Mouse (Mus musculus) intestine, embryonic 14.5 days (tissue): ENCODE measurements around the gene Cyb5r3. TPM values are rescaled to one million over a fixed set of nuclear protein-coding genes. Genes with fewer than 3 reads are reported as not detected.

Source experiments
- ATAC-seq: fragments of 200-750 bp; cut with Nextera tagmentation; replicated peaks from 2 replicates; pipeline ENCODE4 v1.8.0; 2017; ENCODE audit warnings: low read depth, moderate number of reproducible peaks, moderate TSS enrichment, moderate library complexity; ENCODE audit not compliant: low FRiP score, low TSS enrichment
- DNase-seq: peaks from one replicate; pipeline ENCODE4 v3.0.0-alpha.2; 2018; ENCODE audit warnings: low spot score
- H3K27ac ChIP-seq: fragments of 300-500 bp; sonication (generic); 2 replicates; pipeline ENCODE4 v1.5.1; 2014; ENCODE audit warnings: low read depth, mild to moderate bottlenecking, control low read depth
- H3K27me3 ChIP-seq: fragments of 300-500 bp; sonication (generic); replicated peaks from 2 replicates; pipeline ENCODE4 v1.6.1; 2014; ENCODE audit warnings: low read length, control low read depth; ENCODE audit not compliant: control insufficient read depth, insufficient read depth
- H3K36me3 ChIP-seq: fragments of 300-500 bp; sonication (generic); 2 replicates; pipeline ENCODE4 v1.6.1; 2014; ENCODE audit warnings: low read length, control low read depth; ENCODE audit not compliant: control insufficient read depth, insufficient read depth
- H3K4me1 ChIP-seq: fragments of 300-500 bp; sonication (generic); replicated peaks from 2 replicates; pipeline ENCODE4 v1.6.1; 2014; ENCODE audit warnings: low read length, control low read depth, mixed read lengths; ENCODE audit not compliant: control insufficient read depth, insufficient read depth
- H3K4me2 ChIP-seq: fragments of 300-500 bp; sonication (generic); 2 replicates; pipeline ENCODE4 v1.6.1; 2014; ENCODE audit warnings: low read length
- H3K4me3 ChIP-seq: fragments of 300-500 bp; sonication (generic); 2 replicates; pipeline ENCODE4 v1.5.1; 2014; ENCODE audit warnings: low read depth, low read length, control low read depth, mixed read lengths
- H3K9ac ChIP-seq: fragments of 300-500 bp; sonication (generic); 2 replicates; pipeline ENCODE4 v1.6.1; 2014; ENCODE audit warnings: mild to moderate bottlenecking, low read length
- H3K9me3 ChIP-seq: fragments of 300-500 bp; sonication (generic); 2 replicates; pipeline ENCODE4 v1.6.1; 2016; ENCODE audit warnings: low read length, control low read depth; ENCODE audit not compliant: control insufficient read depth
- WGBS: fragments of 180-500 bp; shearing (Covaris S2); extraction: QIAGEN DNeasy Blood & Tissue Kit; methylation state at CpG from one replicate; pipeline ENCODE4 v1.1.7; 2014; 5-methylcytosine and 5-hydroxymethylcytosine counted together
- polyA plus RNA-seq: library from polyadenylated mRNA; unstranded; fragments of >200 nt; fragmentation: Nextera tagmentation; extraction: Ambion mirVana; gene quantifications from 2 replicates; pipeline ENCODE4 v1.2.1, GENCODE M21; 2014

Cyb5r3 gene
- 159 and 168 TPM in 2 replicates for polyA plus RNA-seq

- ATAC-seq = peak; percentile 76
- Histone ChIP-seq H3K27me3 (no peaks in the 10 kb centered on the region), H3K4me2 (peak within 1 kb of the TSS; percentile 86), H3K36me3 (no peaks in the 10 kb centered on the region), H3K4me1 (peaks cover 19% of the 10 kb centered on the region), H3K9me3 (no peaks in the 10 kb centered on the region), H3K4me3 (peak within 1 kb of the TSS; percentile 91), H3K9ac (peak within 1 kb of the TSS; percentile 71), H3K27ac (peak within 1 kb of the TSS; percentile 74)
- no peak for DNase-seq
- 30% methylated on average over 28 of the region's 28 CpGs for WGBS
These were observed at the start of gene Cyb5r3 for GRCm38 (mm10) chr15:83172492-83173429. Gene Cyb5r3, minus strand, starts transcription at chr15:83172592.

GRCm38 (mm10) chr15:83221721-83222120 lies 49.3 kb upstream of the Cyb5r3 start:
- peaks cover 30% of the 10 kb centered on the region for H3K4me1 ChIP-seq
- H3K27me3 ChIP-seq = no peaks in the 10 kb centered on the region
- no peak overlapping the region for H3K9ac ChIP-seq
- H3K36me3 ChIP-seq = no peaks in the 10 kb centered on the region
- H3K27ac ChIP-seq = 0 out of 2 replicates have a peak overlapping the region, but pooled peaks have one; percentile 94
- H3K4me3 ChIP-seq = no peak overlapping the region
- 72% methylated on average over 4 of the region's 4 CpGs for WGBS
- DNase-seq = no peak
- no peak overlapping the region for H3K4me2 ChIP-seq
- no peaks in the 10 kb centered on the region for H3K9me3 ChIP-seq
- no peak for ATAC-seq

DNA sequence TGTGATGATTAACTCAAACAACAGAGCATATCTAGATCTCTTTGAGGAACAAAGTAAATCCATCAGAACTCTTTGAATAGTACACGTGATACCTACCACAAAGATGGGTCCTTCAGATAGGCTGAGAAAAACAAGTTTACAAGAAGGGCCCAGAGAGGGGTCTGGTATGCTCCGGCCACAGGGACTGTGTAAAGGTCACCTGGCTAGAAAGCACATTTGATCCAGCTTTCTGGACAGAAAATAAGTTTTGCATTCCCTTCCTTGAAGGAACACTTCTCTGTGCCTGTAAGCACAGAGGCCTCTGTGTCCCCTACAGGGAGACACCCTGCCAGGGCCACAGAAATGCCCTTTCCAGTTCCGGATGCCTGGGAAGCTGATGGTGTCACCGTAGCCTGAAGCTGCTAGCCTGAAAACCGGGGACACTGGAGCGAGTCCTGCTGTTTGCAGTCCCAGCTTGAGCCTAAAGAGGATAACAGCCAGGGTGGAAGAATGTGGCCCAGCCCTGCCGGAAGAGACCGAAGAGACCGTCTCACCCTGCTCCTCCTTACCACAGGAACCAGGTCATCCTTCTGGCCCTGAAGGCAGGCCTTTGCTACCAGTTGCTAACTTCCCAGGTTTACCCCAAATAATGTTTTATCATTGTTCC lies 48.1 kb upstream of the Cyb5r3 start:
- Histone ChIP-seq H3K27me3 (no peaks in the 10 kb centered on the region), H3K9ac (no peak overlapping the region), H3K4me3 (no peak overlapping the region), H3K9me3 (no peaks in the 10 kb centered on the region), H3K4me1 (peaks cover 36% of the 10 kb centered on the region), H3K27ac (no peak overlapping the region), H3K4me2 (no peak overlapping the region), H3K36me3 (no peaks in the 10 kb centered on the region)
- WGBS = 58% methylated on average over 9 of the region's 9 CpGs
- ATAC-seq = no peak
- no peak for DNase-seq

- WGBS = 25% methylated on average over 5 of the region's 5 CpGs
- no peaks in the 10 kb centered on the region for H3K27me3 ChIP-seq
- H3K4me1 ChIP-seq = peaks cover 11% of the 10 kb centered on the region
- H3K9me3 ChIP-seq = no peaks in the 10 kb centered on the region
- no peak for DNase-seq
- H3K36me3 ChIP-seq = no peaks in the 10 kb centered on the region
- ATAC-seq = peak; percentile 77
- no peak overlapping the region; the same call in 1 of the 2 replicates for H3K9ac ChIP-seq
- no peak overlapping the region for H3K4me3 ChIP-seq
- no peak overlapping the region for H3K4me2 ChIP-seq
- H3K27ac ChIP-seq = peak overlapping the region; percentile 92
These were observed 43.2 kb upstream of the Cyb5r3 start for GRCm38 (mm10) chr15:83215322-83216216.

GRCm38 (mm10) chr15:83210229-83210628 lies 37.8 kb upstream of the Cyb5r3 start:
- peak overlapping the region; percentile 37; the same call in 1 of the 2 replicates for H3K9ac ChIP-seq
- H3K4me3 ChIP-seq = peak overlapping the region; percentile 25
- H3K4me1 ChIP-seq = peaks cover 8% of the 10 kb centered on the region
- H3K9me3 ChIP-seq = no peaks in the 10 kb centered on the region
- H3K27ac ChIP-seq = peak overlapping the region; percentile 18; the same call in 1 of the 2 replicates
- no peaks in the 10 kb centered on the region for H3K27me3 ChIP-seq
- DNase-seq (peak; percentile 71), ATAC-seq (no peak)
- 23% methylated on average over 11 of the region's 11 CpGs for WGBS
- H3K36me3 ChIP-seq = no peaks in the 10 kb centered on the region
- peak overlapping the region; percentile 62 for H3K4me2 ChIP-seq

DNA sequence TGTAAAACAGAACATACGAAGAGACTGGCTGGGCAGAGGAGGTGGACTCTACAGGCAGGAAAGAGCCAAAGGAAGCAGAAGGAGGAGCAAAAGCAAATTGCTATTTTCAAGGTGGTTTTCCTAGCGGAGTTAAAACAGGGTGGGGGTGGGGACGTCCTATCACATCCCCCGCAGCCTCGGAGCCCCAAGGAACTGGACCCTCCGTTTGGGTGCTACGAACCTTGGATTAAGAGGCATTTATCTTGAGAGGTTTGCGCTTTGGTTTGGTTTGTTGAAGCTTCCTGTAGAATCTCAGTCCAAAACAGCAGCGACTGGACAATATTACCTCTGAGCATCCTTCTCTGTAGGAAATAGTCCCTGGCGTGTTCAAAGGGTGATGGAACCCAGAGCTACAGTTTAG lies 37.3 kb upstream of the Cyb5r3 start:
- Histone ChIP-seq H3K9ac (peak overlapping the region; percentile 37), H3K36me3 (no peaks in the 10 kb centered on the region), H3K27ac (peak overlapping the region; percentile 36), H3K27me3 (no peaks in the 10 kb centered on the region), H3K4me3 (peak overlapping the region; percentile 25), H3K4me2 (peak overlapping the region; percentile 62), H3K4me1 (peaks cover 10% of the 10 kb centered on the region), H3K9me3 (no peaks in the 10 kb centered on the region)
- no peak for DNase-seq
- WGBS = 11% methylated on average over 10 of the region's 10 CpGs
- no peak for ATAC-seq

- ATAC-seq (no peak), DNase-seq (no peak)
- H3K9me3 ChIP-seq = no peaks in the 10 kb centered on the region
- 39% methylated on average over 4 of the region's 4 CpGs for WGBS
- peak overlapping the region; percentile 37; the same call in 1 of the 2 replicates for H3K9ac ChIP-seq
- H3K36me3 ChIP-seq = no peaks in the 10 kb centered on the region
- H3K4me3 ChIP-seq = peak overlapping the region; percentile 25
- no peaks in the 10 kb centered on the region for H3K27me3 ChIP-seq
- H3K4me2 ChIP-seq = peak overlapping the region; percentile 62
- H3K4me1 ChIP-seq = peaks cover 15% of the 10 kb centered on the region
- peak overlapping the region; percentile 36 for H3K27ac ChIP-seq
These were observed 36.8 kb upstream of the Cyb5r3 start for GRCm38 (mm10) chr15:83209092-83209695.
